Mouse (Mus musculus): Measurements from ENCODE around the gene Tdg. TPM values are rescaled to one million over a fixed set of nuclear protein-coding genes. Genes with fewer than 3 reads are reported as not detected.

The Tdg gene
- polyA plus RNA-seq, 1 experiment from 2014 or later, result 291 TPM

Other genes with a start within 250 kb of the Tdg start
- not detected in 2 replicates for gene Gm1553, start 137.2 kb upstream of the Tdg start, polyA plus RNA-seq (2016; fragmentation: Nextera tagmentation; extraction: Ambion mirVana)
- gene 1190007I07Rik, start 6.6 kb upstream of the Tdg start, polyA plus RNA-seq (2016; fragmentation: Nextera tagmentation; extraction: Ambion mirVana), result 43.7 and 46.4 TPM in 2 replicates
- 1.00 and 1.3 TPM in 2 replicates for gene Glt8d2, start 60.8 kb downstream of the Tdg start, polyA plus RNA-seq (2016; fragmentation: Nextera tagmentation; extraction: Ambion mirVana)
- gene Hcfc2, start 66.3 kb downstream of the Tdg start, polyA plus RNA-seq (2016; fragmentation: Nextera tagmentation; extraction: Ambion mirVana), result 22.7 and 24.8 TPM in 2 replicates
- gene Nfyb, start 134.3 kb downstream of the Tdg start, polyA plus RNA-seq (2016; fragmentation: Nextera tagmentation; extraction: Ambion mirVana), result 63.8 and 64.3 TPM in 2 replicates
- gene Txnrd1, start 204.1 kb downstream of the Tdg start, polyA plus RNA-seq (2016; fragmentation: Nextera tagmentation; extraction: Ambion mirVana), result 196 and 200 TPM in 2 replicates
- gene Eid3, start 236.8 kb downstream of the Tdg start, polyA plus RNA-seq (2016; fragmentation: Nextera tagmentation; extraction: Ambion mirVana), result 0.57 and 0.66 TPM in 2 replicates